Mouse (Mus musculus) kidney, embryonic 16.5 days (tissue): ENCODE data around the gene Tbc1d8. TPM values are rescaled to one million over a fixed set of nuclear protein-coding genes. Genes with fewer than 3 reads are reported as not detected.

Experiments
- ATAC-seq: fragments of 200-750 bp; cut with Nextera tagmentation; 2 replicates; pipeline ENCODE4 v1.8.0; 2017; ENCODE audit warnings: moderate TSS enrichment; ENCODE audit not compliant: low FRiP score, low TSS enrichment
- H3K27ac ChIP-seq: fragments of 300-500 bp; sonication (generic); 2 replicates; pipeline ENCODE4 v1.5.1; 2014; ENCODE audit warnings: low read length
- H3K27me3 ChIP-seq: fragments of 300-500 bp; sonication (generic); 2 replicates; pipeline ENCODE4 v1.6.1; 2014; ENCODE audit warnings: low read length, control low read depth, mixed read lengths; ENCODE audit not compliant: insufficient read depth
- H3K36me3 ChIP-seq: fragments of 300-500 bp; sonication (generic); 2 replicates; pipeline ENCODE4 v1.6.1; 2014; ENCODE audit warnings: low read length, control low read depth, mixed read lengths; ENCODE audit not compliant: insufficient read depth
- H3K4me1 ChIP-seq: fragments of 300-500 bp; sonication (generic); 2 replicates; pipeline ENCODE4 v1.6.1; 2014; ENCODE audit warnings: low read length, control low read depth, mixed read lengths; ENCODE audit not compliant: insufficient read depth
- H3K4me2 ChIP-seq: fragments of 300-500 bp; sonication (generic); replicated peaks from 2 replicates; pipeline ENCODE4 v1.6.1; 2014; ENCODE audit warnings: low read depth, low read length
- H3K4me3 ChIP-seq: fragments of 300-500 bp; sonication (generic); 2 replicates; pipeline ENCODE4 v1.5.1; 2014; ENCODE audit warnings: mild to moderate bottlenecking, low read length
- H3K9ac ChIP-seq: fragments of 300-500 bp; sonication (generic); replicated peaks from 2 replicates; pipeline ENCODE4 v1.6.1; 2014; ENCODE audit warnings: low read length
- H3K9me3 ChIP-seq: fragments of 300-500 bp; sonication (generic); 2 replicates; pipeline ENCODE4 v1.6.1; 2016; ENCODE audit warnings: low read length, control low read depth
- WGBS: fragments of 180-500 bp; shearing (Covaris S2); extraction: QIAGEN DNeasy Blood & Tissue Kit; methylation state at CpG from one replicate; pipeline ENCODE4 v1.1.7; 2014; 5-methylcytosine and 5-hydroxymethylcytosine counted together
- polyA plus RNA-seq: library from polyadenylated mRNA; unstranded; fragments of >200 nt; fragmentation: Nextera tagmentation; extraction: Ambion mirVana; gene quantifications from 2 replicates; pipeline ENCODE4 v1.2.1, GENCODE M21; 2015

Tbc1d8 gene
- polyA plus RNA-seq, 1 experiment from 2014 or later: 10.1 TPM

- Histone ChIP-seq H3K36me3 (peaks cover 1% of the 10 kb centered on the region; the same call in 1 of the 2 replicates), H3K4me3 (no peak overlapping the region), H3K4me2 (no peak overlapping the region), H3K4me1 (no peaks in the 10 kb centered on the region), H3K27ac (no peak overlapping the region), H3K27me3 (no peaks in the 10 kb centered on the region), H3K9me3 (peaks cover under 1% of the 10 kb centered on the region; the same call in 1 of the 2 replicates), H3K9ac (no peak overlapping the region)
- ATAC-seq: no peak
- 59% methylated on average over 3 of the region's 3 CpGs for WGBS
Observed at GRCm38 (mm10) chr1:39392189-39392588, 86.4 kb downstream of the Tbc1d8 start.

- WGBS: 90% methylated on average over 6 of the region's 6 CpGs
- no peak overlapping the region for H3K4me3 ChIP-seq
- H3K9ac ChIP-seq: no peak overlapping the region
- no peaks in the 10 kb centered on the region for H3K9me3 ChIP-seq
- ATAC-seq: no peak
- H3K36me3 ChIP-seq: no peaks in the 10 kb centered on the region
- no peak overlapping the region for H3K4me2 ChIP-seq
- H3K27ac ChIP-seq: no peak overlapping the region
- H3K27me3 ChIP-seq: no peaks in the 10 kb centered on the region
- no peaks in the 10 kb centered on the region for H3K4me1 ChIP-seq
Observed at GRCm38 (mm10) chr1:39391652-39392051, 86.9 kb downstream of the Tbc1d8 start.

DNA sequence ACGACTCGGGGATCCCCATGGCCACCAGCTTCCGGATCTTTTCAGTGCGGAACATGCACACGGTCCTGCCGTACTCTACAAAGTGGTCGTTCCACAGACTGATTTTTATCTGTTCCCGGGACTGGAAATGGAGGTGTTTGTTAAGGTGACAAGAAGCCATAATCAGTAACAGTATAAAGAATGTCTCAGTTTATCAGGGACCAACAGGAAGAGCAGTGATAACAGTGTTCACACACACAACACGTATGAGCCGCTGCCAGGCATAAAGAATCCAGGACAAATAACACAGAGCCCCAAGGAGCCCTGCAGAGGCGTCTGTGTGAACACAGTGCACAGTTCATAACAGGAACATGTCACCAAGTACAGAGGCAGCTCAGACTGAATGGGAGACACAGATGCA lies 89.2 kb downstream of the Tbc1d8 start:
- H3K27ac ChIP-seq: no peak overlapping the region
- H3K4me1 ChIP-seq: no peaks in the 10 kb centered on the region
- 86% methylated on average over 11 of the region's 11 CpGs for WGBS
- H3K36me3 ChIP-seq: no peaks in the 10 kb centered on the region
- no peak overlapping the region for H3K4me3 ChIP-seq
- H3K9ac ChIP-seq: no peak overlapping the region
- H3K9me3 ChIP-seq: no peaks in the 10 kb centered on the region
- no peak overlapping the region for H3K4me2 ChIP-seq
- H3K27me3 ChIP-seq: no peaks in the 10 kb centered on the region
- no peak for ATAC-seq

DNA sequence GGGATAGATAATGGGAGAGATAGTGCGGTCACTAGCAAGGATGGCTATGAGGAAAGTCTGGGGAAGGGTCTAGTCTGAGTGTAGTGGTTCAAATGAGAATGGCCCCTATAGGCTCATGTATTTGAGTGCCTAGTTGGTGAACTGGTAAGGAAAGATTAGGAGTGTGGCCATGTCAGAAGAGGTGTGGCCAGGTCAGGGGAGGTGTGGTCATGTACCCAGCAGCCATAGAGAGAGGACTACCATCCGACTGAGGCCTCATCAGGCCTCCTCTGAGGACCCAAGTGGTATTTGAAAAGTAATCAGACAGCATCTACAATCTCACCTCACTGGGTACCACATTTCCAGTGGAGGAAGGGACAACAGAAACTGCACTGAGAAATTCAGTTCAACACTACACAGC lies 90.4 kb downstream of the Tbc1d8 start:
- Histone ChIP-seq H3K4me1 (no peaks in the 10 kb centered on the region), H3K27me3 (no peaks in the 10 kb centered on the region), H3K36me3 (no peaks in the 10 kb centered on the region), H3K4me3 (no peak overlapping the region), H3K27ac (no peak overlapping the region), H3K9ac (no peak overlapping the region), H3K4me2 (no peak overlapping the region), H3K9me3 (no peaks in the 10 kb centered on the region)
- ATAC-seq: no peak
- WGBS: 80% methylated on average over 2 of the region's 2 CpGs

DNA sequence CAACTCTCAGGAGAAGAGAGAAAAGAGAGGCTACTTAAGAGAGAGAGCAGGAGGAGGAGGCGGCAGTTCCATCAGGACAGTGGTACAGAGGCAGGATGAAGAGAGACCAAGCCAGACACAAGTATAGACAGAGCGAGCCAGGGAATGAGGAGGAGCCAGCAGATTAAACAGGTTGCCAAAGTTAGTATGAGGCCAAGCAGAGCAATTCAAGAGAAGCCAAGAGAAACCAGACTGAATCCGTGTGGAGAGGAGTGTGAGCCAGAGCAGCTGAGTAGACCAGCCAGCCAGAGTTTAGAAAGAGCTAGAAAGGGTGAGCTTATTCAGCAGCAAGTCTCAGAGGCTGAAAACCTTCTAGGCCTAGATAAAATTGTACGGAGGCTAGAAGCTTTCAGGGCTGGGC lies 91.1 kb downstream of the Tbc1d8 start:
- Histone ChIP-seq H3K4me1 (no peaks in the 10 kb centered on the region), H3K9me3 (no peaks in the 10 kb centered on the region), H3K4me3 (no peak overlapping the region), H3K27me3 (no peaks in the 10 kb centered on the region), H3K36me3 (no peaks in the 10 kb centered on the region), H3K27ac (no peak overlapping the region), H3K4me2 (no peak overlapping the region), H3K9ac (no peak overlapping the region)
- 78% methylated on average over 4 of the region's 4 CpGs for WGBS
- ATAC-seq: peak; percentile 56; the same call in 1 of the 2 replicates

- Histone ChIP-seq H3K4me2 (no peak overlapping the region), H3K4me3 (no peak overlapping the region), H3K36me3 (no peaks in the 10 kb centered on the region), H3K4me1 (no peaks in the 10 kb centered on the region), H3K9me3 (no peaks in the 10 kb centered on the region), H3K9ac (no peak overlapping the region), H3K27ac (no peak overlapping the region), H3K27me3 (no peaks in the 10 kb centered on the region)
- ATAC-seq: no peak
- WGBS: 73% methylated on average over 3 of the region's 3 CpGs
Observed at GRCm38 (mm10) chr1:39386456-39386855, 92.1 kb downstream of the Tbc1d8 start.

DNA sequence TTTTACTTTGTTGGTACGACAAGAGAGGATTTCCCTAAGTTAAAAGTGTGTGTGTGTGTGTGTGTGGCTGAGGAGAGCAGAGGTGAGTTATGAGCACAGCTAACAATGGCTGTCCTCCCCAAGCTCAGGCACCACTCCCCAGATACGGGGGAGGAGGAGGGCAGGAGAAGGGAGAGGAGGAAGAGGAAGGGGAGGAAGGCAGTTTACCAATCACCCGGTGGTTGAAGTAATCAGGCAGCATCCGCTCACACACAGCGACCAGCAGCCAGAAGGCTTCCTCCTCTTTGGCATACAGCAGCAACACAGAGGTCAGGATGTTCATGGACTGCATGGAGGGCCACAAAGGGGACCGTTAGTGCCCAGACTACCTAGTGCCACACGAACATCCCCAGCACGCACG lies 93.6 kb downstream of the Tbc1d8 start:
- H3K4me1 ChIP-seq: no peaks in the 10 kb centered on the region
- no peaks in the 10 kb centered on the region for H3K9me3 ChIP-seq
- no peaks in the 10 kb centered on the region for H3K36me3 ChIP-seq
- H3K9ac ChIP-seq: no peak overlapping the region
- H3K4me2 ChIP-seq: no peak overlapping the region
- WGBS: 70% methylated on average over 9 of the region's 9 CpGs
- H3K4me3 ChIP-seq: no peak overlapping the region
- no peak for ATAC-seq
- no peak overlapping the region for H3K27ac ChIP-seq
- H3K27me3 ChIP-seq: no peaks in the 10 kb centered on the region

DNA sequence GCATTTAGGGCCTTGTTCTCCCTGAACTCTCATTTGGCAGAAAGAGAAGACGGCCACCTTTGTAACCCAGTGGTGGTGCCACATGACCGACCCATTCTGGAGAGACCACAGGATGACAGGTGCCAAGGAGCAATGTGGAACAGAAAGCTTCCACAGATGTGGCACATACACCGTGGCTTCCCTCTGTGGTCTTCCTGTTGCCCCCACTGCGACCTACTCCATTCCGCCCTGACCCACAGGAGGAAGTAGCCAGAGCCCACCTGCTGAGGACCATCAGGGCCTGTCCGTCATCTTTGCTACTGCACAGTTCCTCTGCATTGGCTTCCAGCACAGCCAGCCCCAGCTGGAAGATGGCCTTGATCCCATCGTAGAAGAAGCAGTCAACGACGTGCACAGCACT lies 97.5 kb downstream of the Tbc1d8 start:
- no peak for ATAC-seq
- no peak overlapping the region for H3K27ac ChIP-seq

DNA sequence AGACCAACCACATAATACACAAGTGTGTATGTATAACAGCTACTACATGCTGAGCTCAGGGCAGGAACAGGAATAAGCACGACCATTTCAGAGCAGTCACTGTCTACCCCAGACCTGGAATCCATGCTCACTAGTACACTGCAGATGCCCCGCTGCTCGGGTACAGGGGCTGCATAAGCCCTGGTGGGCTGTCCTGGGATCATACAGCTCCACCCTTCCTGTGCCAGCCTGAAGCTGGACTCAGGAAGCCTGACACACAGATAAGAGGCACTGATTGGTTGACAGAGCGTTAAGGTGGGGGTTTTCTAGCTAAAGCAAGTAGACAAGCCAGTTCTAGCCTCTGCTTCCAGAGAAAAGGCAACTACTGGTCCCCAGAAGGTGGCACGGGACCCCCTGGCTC lies 99.5 kb downstream of the Tbc1d8 start:
- Histone ChIP-seq H3K4me2 (no peak overlapping the region), H3K4me1 (peaks cover 9% of the 10 kb centered on the region), H3K27ac (peak overlapping the region; percentile 60; the same call in 1 of the 2 replicates), H3K9me3 (no peaks in the 10 kb centered on the region), H3K36me3 (peaks cover 12% of the 10 kb centered on the region; the same call in 1 of the 2 replicates), H3K9ac (no peak overlapping the region; the same call in 1 of the 2 replicates), H3K27me3 (no peaks in the 10 kb centered on the region), H3K4me3 (no peak overlapping the region)
- peak; percentile 60 for ATAC-seq
- WGBS: 54% methylated on average over 5 of the region's 5 CpGs

More for the DNA sequence above, 97.5 kb downstream of the Tbc1d8 start:
- H3K4me1 ChIP-seq: peaks cover 9% of the 10 kb centered on the region
- peaks cover 11% of the 10 kb centered on the region; the same call in 1 of the 2 replicates for H3K36me3 ChIP-seq
- no peak overlapping the region for H3K4me3 ChIP-seq
- no peak overlapping the region for H3K9ac ChIP-seq
- no peaks in the 10 kb centered on the region for H3K9me3 ChIP-seq
- H3K27me3 ChIP-seq: no peaks in the 10 kb centered on the region
- H3K4me2 ChIP-seq: no peak overlapping the region
- WGBS: 87% methylated on average over 9 of the region's 9 CpGs

DNA sequence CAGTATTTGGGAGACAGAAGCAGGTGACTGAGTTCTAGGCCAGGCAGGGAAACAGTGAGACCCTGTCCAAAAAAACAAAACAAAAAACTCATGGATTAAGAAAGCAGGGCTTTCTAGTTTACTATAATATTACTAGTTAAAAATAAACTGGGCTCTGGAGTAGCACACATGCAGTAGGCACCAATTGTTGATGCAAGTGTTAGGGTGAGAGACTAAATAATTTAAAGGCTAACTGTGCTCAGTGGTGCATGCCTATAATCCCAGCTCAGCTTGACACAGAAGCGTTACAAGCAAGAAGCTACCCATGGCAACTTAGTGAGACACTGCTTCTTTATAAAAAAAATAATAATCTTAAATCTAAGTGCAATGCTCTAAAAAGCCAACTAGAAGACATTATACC lies 100.0 kb downstream of the Tbc1d8 start:
- Histone ChIP-seq H3K27me3 (no peaks in the 10 kb centered on the region), H3K4me3 (no peak overlapping the region), H3K27ac (peak overlapping the region; percentile 20), H3K36me3 (peaks cover 17% of the 10 kb centered on the region; the same call in 1 of the 2 replicates), H3K9ac (no peak overlapping the region), H3K9me3 (no peaks in the 10 kb centered on the region), H3K4me1 (peaks cover 9% of the 10 kb centered on the region), H3K4me2 (no peak overlapping the region)
- ATAC-seq: peak; percentile 68; the same call in 1 of the 2 replicates
- 46% methylated on average over 1 of the region's 1 CpGs for WGBS
